Mouse (Mus musculus): ENCODE data around the gene Olfr1358. TPM values are rescaled to one million over a fixed set of nuclear protein-coding genes. Genes with fewer than 3 reads are reported as not detected.
A peak's percentile ranks its signal among the peaks of the same experiment; 100 is the strongest.
"Not testable (repeated sequence)": the region's sequence is repeated elsewhere in the genome, so short reads cannot be mapped to it uniquely, and the experiment has no call there.

Gene Olfr1358
- polyA plus RNA-seq, 1 experiment from 2014 or later: not detected

DNA sequence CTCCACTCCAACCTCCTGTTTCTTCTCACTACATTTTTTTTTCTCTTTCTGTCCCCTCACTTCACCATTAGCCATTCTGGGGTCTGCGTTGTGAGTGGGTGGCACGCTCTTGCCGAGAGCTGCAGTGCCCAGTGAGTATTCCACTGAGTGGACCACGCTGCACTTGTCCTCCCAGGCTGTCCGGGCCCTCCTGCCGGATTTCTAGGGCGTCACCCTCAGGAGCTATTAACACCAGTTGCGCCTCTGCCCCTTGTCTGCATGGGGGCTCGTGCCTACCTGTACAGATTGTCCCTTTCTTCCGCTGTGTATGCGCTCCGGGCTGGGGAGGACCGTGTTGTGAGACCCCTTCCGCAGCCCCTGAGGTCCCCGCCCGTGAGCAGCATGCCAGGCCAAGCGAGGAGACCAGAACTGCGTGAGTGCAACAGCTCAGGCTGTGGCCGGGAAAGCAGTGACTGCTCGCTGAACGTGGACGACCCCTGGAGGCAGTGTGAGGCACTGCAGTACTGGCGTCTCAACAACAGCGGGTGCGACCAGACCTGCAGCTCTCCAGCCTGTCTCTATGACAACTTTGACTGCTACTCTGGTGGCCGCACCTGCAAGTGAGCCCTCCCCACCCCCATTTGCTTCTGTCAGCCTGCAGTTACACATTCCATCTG is 29.7 kb upstream of the Olfr1358 start:
- Histone ChIP-seq H3K4me1 (replicated peaks) (peaks cover 7% of the 10 kb centered on the region), H3K27me3 (peaks cover 22% of the 10 kb centered on the region), H3K9ac (no peak overlapping the region), H3K9me3 (no peaks in the 10 kb centered on the region), H3K4me3 (peak overlapping the region; percentile 15; the same call in 1 of the 2 replicates), H3K27ac (replicated peaks) (no peak overlapping the region), H3K36me3 (no peaks in the 10 kb centered on the region), H3K4me2 (peak overlapping the region; percentile 50)
- 9% methylated on average over 26 of the region's 26 CpGs for WGBS
- peak; percentile 64; the same call in 1 of the 2 replicates for ATAC-seq (ENCODE audit: low read depth)

DNA sequence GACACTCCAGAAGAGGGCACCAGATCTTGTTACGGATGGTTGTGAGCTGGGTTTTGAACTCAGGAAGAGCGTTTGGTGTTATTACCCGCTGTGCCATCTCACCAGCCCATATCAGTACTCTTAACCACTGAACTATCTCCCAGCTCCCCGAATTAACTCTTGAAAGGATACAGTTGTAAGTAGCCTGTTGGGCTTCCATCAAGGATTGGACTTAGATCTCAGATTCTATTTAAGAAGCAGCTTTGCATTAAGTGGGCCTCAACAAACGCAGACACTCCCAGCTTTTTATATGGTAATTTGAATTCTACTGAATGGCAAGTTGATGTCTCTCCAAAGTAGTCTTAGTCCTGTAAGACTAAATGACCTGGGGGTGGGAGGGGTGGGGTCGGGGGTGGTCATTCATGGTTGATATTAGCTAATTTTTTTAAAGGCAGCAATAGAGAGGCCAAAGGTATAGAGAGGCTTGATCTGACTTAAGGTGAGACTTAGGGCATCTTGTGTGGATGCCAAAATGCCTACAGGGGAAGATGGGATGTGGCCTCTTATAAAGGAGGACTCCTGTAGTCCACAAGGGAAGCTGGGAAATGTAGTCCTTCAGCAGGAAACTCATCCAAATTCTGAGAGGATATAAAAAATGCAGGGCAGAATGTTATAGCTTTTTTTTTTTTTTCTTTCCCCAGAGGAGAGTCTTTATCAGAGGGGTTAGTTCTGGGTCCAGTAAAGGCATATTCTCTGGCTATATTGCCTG is 14.1 kb upstream of the Olfr1358 start:
- H3K4me2 ChIP-seq: no peak overlapping the region
- 79% methylated on average over 6 of the region's 6 CpGs for WGBS
- no peak overlapping the region for H3K27ac ChIP-seq (replicated peaks)
- 0 out of 2 replicates have a peak, but pooled peaks cover 4% of the 10 kb centered on the region for H3K9me3 ChIP-seq
- no peaks in the 10 kb centered on the region for H3K36me3 ChIP-seq
- no peak overlapping the region for H3K4me3 ChIP-seq
- ATAC-seq (ENCODE audit: low read depth): no peak
- H3K4me1 ChIP-seq (replicated peaks): no peaks in the 10 kb centered on the region
- no peak overlapping the region for H3K9ac ChIP-seq
- no peaks in the 10 kb centered on the region for H3K27me3 ChIP-seq

DNA sequence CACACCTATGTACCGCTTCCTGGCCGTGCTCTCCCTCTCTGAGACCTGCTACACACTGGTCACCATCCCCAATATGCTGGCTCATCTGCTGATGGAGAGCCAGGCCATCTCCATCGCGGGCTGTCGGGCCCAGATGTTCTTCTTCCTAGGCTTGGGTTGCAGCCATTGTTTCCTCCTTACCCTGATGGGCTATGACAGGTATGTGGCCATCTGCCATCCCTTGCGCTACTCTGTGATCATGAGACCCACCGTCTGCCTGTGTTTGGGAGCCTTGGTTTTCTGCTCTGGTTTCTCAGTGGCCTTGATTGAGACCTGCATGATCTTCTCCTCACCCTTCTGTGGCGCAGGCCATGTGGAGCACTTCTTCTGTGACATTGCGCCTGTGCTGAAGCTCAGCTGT is 2.6 kb downstream of the Olfr1358 start:
- Histone ChIP-seq H3K9ac (no peak overlapping the region), H3K9me3 (no peaks in the 10 kb centered on the region), H3K4me3 (no peak overlapping the region), H3K27me3 (no peaks in the 10 kb centered on the region), H3K4me1 (replicated peaks) (no peaks in the 10 kb centered on the region), H3K27ac (replicated peaks) (no peak overlapping the region), H3K36me3 (no peaks in the 10 kb centered on the region), H3K4me2 (no peak overlapping the region)
- ATAC-seq (ENCODE audit: low read depth): no peak
- WGBS: 89% methylated on average over 9 of the region's 9 CpGs

DNA sequence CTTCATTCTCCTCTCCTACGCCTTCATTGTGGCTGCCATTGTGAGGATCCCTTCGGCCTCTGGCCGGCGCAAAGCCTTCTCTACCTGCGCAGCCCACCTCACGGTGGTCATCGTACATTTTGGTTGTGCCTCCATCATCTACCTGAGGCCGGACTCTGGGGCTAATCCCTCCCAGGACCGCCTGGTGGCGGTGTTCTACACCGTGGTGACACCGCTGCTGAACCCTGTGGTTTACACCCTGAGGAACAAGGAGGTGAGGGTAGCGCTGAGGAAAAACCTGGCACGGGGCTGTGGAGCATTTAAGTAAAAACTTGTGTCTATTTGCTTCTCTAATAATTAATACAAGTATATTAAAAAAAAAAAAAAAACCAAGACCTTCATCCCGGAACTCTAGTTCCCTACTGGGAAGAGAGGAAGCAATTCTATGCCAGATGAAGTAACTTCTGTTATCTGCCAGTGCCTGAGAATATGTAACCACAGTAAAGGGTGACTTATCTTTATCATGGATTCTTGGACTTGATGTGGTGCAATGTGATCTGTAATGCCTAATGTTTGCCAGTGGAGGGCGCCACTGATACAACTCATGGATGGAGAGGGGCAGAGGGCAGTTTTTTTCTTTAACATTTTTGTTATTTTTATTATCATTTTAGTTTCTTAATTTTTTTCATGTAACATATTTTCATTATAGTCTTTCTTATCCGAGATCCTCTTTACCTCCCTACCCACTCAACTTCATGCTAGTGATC is 3.2 kb downstream of the Olfr1358 start:
- Histone ChIP-seq H3K27ac (replicated peaks) (no peak overlapping the region), H3K9me3 (no peaks in the 10 kb centered on the region), H3K4me2 (no peak overlapping the region), H3K36me3 (no peaks in the 10 kb centered on the region), H3K9ac (no peak overlapping the region), H3K4me3 (no peak overlapping the region), H3K4me1 (replicated peaks) (no peaks in the 10 kb centered on the region), H3K27me3 (no peaks in the 10 kb centered on the region)
- 59% methylated on average over 17 of the region's 17 CpGs for WGBS
- ATAC-seq (ENCODE audit: low read depth): no peak

DNA sequence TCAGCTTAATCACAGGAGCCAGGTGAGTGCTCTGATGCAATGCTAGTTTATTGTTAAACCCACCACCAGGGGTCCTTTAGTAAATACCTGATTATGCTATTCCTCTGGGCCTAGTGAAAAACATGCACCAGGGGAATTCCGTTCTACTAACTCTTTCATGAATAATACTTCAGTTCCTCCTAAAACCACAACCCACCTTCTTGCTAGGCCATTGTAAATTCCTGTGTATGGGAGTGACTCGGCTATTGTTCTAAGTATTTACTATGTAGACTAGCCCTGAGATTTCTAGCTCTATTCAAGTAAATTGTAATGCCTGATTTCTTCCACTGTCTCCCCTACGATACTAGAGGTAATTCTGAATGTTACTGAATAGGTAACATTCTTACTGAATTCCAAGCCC is 7.8 kb downstream of the Olfr1358 start:
- WGBS: 58% methylated on average over 3 of the region's 3 CpGs
- not testable (repeated sequence) for ATAC-seq (ENCODE audit: low read depth)

DNA sequence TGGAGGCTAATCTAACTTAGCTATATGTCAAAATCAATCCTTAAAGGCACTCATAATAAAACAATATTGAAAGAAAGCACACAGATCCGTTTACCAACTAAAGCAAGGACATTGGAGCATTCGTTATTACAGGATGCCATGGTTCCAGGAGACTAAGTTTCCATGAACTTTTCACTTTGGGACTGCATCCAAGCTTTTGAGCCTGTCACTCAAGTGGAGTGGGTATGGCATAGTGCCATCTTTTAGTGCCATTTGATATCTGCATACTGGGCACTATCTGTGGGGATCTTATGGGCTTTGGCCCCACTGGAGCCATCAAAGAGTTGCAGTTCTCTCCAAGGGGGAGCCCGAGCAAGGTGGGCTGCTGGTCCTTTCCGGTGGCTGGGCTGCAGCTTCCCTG is 8.3 kb downstream of the Olfr1358 start:
- H3K27ac ChIP-seq (replicated peaks): no peak overlapping the region
- H3K4me3 ChIP-seq: no peak overlapping the region
- no peaks in the 10 kb centered on the region for H3K27me3 ChIP-seq
- H3K9ac ChIP-seq: no peak overlapping the region
- no peak overlapping the region for H3K4me2 ChIP-seq
- H3K36me3 ChIP-seq: no peaks in the 10 kb centered on the region
- no peaks in the 10 kb centered on the region for H3K4me1 ChIP-seq (replicated peaks)
- WGBS: 63% methylated on average over 4 of the region's 4 CpGs
- H3K9me3 ChIP-seq: no peaks in the 10 kb centered on the region
- no peak for ATAC-seq (ENCODE audit: low read depth)

More for the DNA sequence above, 7.8 kb downstream of the Olfr1358 start:
- not testable (repeated sequence) for H3K9ac ChIP-seq; H3K27ac ChIP-seq (replicated peaks); H3K4me1 ChIP-seq (replicated peaks); H3K36me3 ChIP-seq; H3K27me3 ChIP-seq; H3K4me2 ChIP-seq; H3K9me3 ChIP-seq; H3K4me3 ChIP-seq

DNA sequence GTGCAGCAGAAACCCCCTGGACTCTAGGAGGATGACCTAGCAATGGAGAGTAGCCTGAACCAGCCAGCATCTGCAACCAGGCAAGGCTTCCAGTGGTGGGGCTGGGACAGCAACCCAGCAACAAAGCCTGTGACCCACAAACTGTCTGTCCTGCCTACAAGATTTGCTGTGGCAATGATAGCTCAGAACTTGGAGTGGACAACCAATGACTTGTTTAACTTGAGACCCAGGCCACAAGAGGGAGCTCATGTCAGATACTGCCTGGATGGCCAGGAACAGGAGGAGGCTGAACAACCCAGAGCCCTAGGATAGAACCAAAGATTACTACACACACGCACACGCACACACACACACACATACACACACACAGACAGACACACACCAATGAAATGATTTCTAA is 23.7 kb downstream of the Olfr1358 start:
- H3K9ac ChIP-seq: no peak overlapping the region
- H3K4me3 ChIP-seq: no peak overlapping the region
- H3K27ac ChIP-seq (replicated peaks): no peak overlapping the region
- no peaks in the 10 kb centered on the region for H3K9me3 ChIP-seq
- no peak for ATAC-seq (ENCODE audit: low read depth)
- 50% methylated on average over 2 of the region's 2 CpGs for WGBS
- H3K27me3 ChIP-seq: no peaks in the 10 kb centered on the region
- no peak overlapping the region for H3K4me2 ChIP-seq
- H3K36me3 ChIP-seq: no peaks in the 10 kb centered on the region
- no peaks in the 10 kb centered on the region for H3K4me1 ChIP-seq (replicated peaks)

DNA sequence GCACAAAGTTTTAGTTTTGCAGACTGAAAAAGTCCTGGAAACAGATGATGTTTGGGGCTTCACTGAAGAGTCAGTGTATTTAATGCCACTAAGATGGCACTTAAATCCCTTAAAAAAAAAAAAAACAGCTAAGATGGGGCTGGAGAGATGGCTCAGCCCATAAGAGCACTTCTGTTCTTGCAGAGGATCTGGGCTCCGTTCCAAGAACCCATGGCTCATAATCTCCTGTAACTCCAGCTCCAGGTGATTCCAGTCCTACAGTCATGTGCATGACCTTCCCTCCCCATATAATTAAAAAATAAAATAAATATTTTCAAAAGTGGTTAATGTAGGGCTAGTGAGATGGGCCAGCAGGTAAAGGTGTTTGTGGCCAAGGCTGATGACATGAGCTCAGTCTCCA is 47.8 kb downstream of the Olfr1358 start:
- no peak overlapping the region for H3K4me3 ChIP-seq
- WGBS: 97% methylated on average over 1 of the region's 1 CpGs
- H3K27me3 ChIP-seq: no peaks in the 10 kb centered on the region
- no peaks in the 10 kb centered on the region for H3K4me1 ChIP-seq (replicated peaks)
- H3K27ac ChIP-seq (replicated peaks): no peak overlapping the region
- H3K4me2 ChIP-seq: no peak overlapping the region
- no peaks in the 10 kb centered on the region for H3K36me3 ChIP-seq
- ATAC-seq (ENCODE audit: low read depth): no peak
- H3K9me3 ChIP-seq: no peaks in the 10 kb centered on the region
- no peak overlapping the region for H3K9ac ChIP-seq

DNA sequence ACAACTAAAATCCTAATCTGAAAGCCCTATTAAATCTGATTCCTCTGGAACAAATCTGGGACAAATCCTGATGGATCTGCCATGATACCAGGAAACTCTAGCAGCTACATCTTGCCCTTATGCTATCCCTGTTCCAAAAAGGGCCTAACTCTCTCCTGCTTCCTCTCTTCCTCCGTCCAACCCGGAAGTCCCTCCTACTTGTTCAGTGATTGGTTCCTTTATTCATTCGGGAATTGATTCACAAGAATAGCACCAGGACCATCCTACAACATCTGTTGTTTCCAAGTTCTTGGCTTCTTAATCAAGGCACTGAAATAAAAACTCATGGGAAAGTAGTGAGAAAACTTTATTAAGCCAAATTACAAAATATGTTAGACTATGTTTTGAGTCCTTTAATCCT is 52.0 kb downstream of the Olfr1358 start:
- no peak for ATAC-seq (ENCODE audit: low read depth)
- H3K4me2 ChIP-seq: no peak overlapping the region

DNA sequence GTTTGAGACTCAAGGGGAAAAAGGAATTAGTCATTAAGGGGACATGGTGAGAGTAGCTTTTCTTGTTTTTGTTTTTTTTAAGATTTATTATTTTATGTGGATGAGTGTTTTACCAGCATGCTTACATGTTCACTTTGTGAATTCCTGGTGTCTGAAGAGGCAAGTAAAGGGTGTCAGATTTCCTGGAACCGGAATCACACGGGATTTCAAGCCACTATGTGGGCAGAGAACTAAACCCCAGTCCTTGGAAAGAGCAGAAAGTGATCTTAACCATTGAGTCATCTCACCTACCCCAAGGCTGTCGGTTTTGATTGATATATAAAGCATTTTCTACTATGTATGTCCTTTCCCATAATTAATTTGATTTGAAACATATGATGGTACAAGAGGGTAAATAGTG is 52.5 kb downstream of the Olfr1358 start:
- no peak overlapping the region for H3K4me2 ChIP-seq
- 66% methylated on average over 3 of the region's 3 CpGs for WGBS
- H3K36me3 ChIP-seq: no peaks in the 10 kb centered on the region
- no peak overlapping the region for H3K9ac ChIP-seq
- no peaks in the 10 kb centered on the region for H3K9me3 ChIP-seq
- H3K27ac ChIP-seq (replicated peaks): no peak overlapping the region
- H3K27me3 ChIP-seq: no peaks in the 10 kb centered on the region
- no peak overlapping the region for H3K4me3 ChIP-seq
- 0 out of 2 replicates have a peak, but pooled peaks cover 3% of the 10 kb centered on the region for H3K4me1 ChIP-seq (replicated peaks)
- ATAC-seq (ENCODE audit: low read depth): no peak

More for the DNA sequence above, 52.0 kb downstream of the Olfr1358 start:
- no peaks in the 10 kb centered on the region for H3K36me3 ChIP-seq
- H3K4me1 ChIP-seq (replicated peaks): 0 out of 2 replicates have a peak, but pooled peaks cover 3% of the 10 kb centered on the region
- H3K4me3 ChIP-seq: no peak overlapping the region
- 86% methylated on average over 3 of the region's 3 CpGs for WGBS
- H3K27ac ChIP-seq (replicated peaks): no peak overlapping the region
- H3K27me3 ChIP-seq: no peaks in the 10 kb centered on the region
- no peaks in the 10 kb centered on the region for H3K9me3 ChIP-seq
- H3K9ac ChIP-seq: no peak overlapping the region

Data from neural tube, embryonic 13.5 days (tissue).